Comparison of ENCODE assay signal across 7 mouse cellular contexts in genomic region chr7:120917279-120917591, GRCm38 (mm10). TPM values are rescaled to one million over a fixed set of nuclear protein-coding genes. Genes with fewer than 3 reads are reported as not detected.
DNase-seq lines count a peak whose midpoint lies in the region; ATAC-seq and TF ChIP-seq lines count a peak whose summit lies in the region.

No protein-coding gene starts in this region.

- TF ChIP-seq POLR2A in small intestine, adult 2 months (IDR thresholded peaks at IDR 0.05; ENCODE audit: low read depth, low read length), result no peak

- H3K4me2 ChIP-seq in lung, embryonic 16.5 days (ENCODE audit: low read depth, low read length), result peak overlapping the region; percentile 46
- H3K4me2 ChIP-seq in limb, embryonic 12.5 days, result peak overlapping the region; percentile 32; the same call in 1 of the 2 replicates

- no peaks in the 10 kb centered on the region for H3K27me3 ChIP-seq in lung, embryonic 16.5 days (ENCODE audit: control insufficient read depth, insufficient read depth, low read depth, low read length)
- no peaks in the 10 kb centered on the region for H3K27me3 ChIP-seq in forebrain, embryonic 10.5 days (ENCODE audit: poor library complexity, severe bottlenecking)
- no peaks in the 10 kb centered on the region for H3K27me3 ChIP-seq in limb, embryonic 12.5 days
- H3K27me3 ChIP-seq in small intestine, adult 2 months (ENCODE audit: control insufficient read depth, insufficient read depth, low read length), result no peaks in the 10 kb centered on the region

- peak overlapping the region; percentile 92 for H3K4me3 ChIP-seq in lung, embryonic 16.5 days (ENCODE audit: low read length)
- peak overlapping the region; percentile 98 for H3K4me3 ChIP-seq in forebrain, embryonic 10.5 days
- H3K4me3 ChIP-seq in limb, embryonic 12.5 days (replicated peaks), result peak overlapping the region; percentile 99
- H3K4me3 ChIP-seq in small intestine, adult 2 months (ENCODE audit: low read depth, low read length), result peak overlapping the region; percentile 91; the same call in 1 of the 2 replicates

- DNase-seq in lung, adult 18-20 months, result no peak
- no peak for DNase-seq in forebrain, embryonic 10.5 days (ENCODE audit: extremely low spot score, low spot score)
- DNase-seq in ovary, postnatal 10 days (ENCODE audit: low spot score), result no peak
- DNase-seq in left cerebral cortex, postnatal 25 days (ENCODE audit: low spot score in 2 of 2), result no peak

- intact Hi-C loops in left cerebral cortex, postnatal 25 days (cut with DNase I), result loop anchor here (1.0 to 10.0 kb wide), 4 partner anchors 74 to 280 kb away; partner anchors contain the start of genes Eef2k, Mosmo, Pdzd9 and Uqcrc2

- no peaks in the 10 kb centered on the region for H3K9me3 ChIP-seq in lung, embryonic 16.5 days (ENCODE audit: control insufficient read depth, low read length)
- no peaks in the 10 kb centered on the region for H3K9me3 ChIP-seq in forebrain, embryonic 10.5 days
- no peaks in the 10 kb centered on the region for H3K9me3 ChIP-seq in limb, embryonic 12.5 days

- WGBS in lung, embryonic 16.5 days, result 2% methylated on average over 12 of the region's 12 CpGs
- WGBS in forebrain, embryonic 10.5 days, result 11% methylated on average over 12 of the region's 12 CpGs
- WGBS in limb, embryonic 12.5 days, result 10% methylated on average over 12 of the region's 12 CpGs
- WGBS in small intestine, adult 2 months, result 3% methylated on average over 12 of the region's 12 CpGs

- H3K9ac ChIP-seq in lung, embryonic 16.5 days (ENCODE audit: low read length), result peak overlapping the region; percentile 11; the same call in 1 of the 2 replicates
- no peak overlapping the region for H3K9ac ChIP-seq in limb, embryonic 12.5 days (replicated peaks)

- no peak; the same call in 1 of the 2 replicates for ATAC-seq in lung, embryonic 16.5 days (ENCODE audit: low read depth)
- peak; percentile 81 for ATAC-seq in limb, embryonic 12.5 days (ENCODE audit: insufficient number of reproducible peaks, insufficient read depth, low FRiP score, low TSS enrichment, low read depth)

- no peak for TF ChIP-seq CTCF in small intestine, adult 2 months (IDR thresholded peaks at IDR 0.05; ENCODE audit: extremely low read depth, insufficient read length, insufficient replicate concordance, low read depth, low read length)

- H3K4me1 ChIP-seq in lung, embryonic 16.5 days (replicated peaks; ENCODE audit: control insufficient read depth, insufficient read depth, low read length), result peaks cover 12% of the 10 kb centered on the region
- H3K4me1 ChIP-seq in forebrain, embryonic 10.5 days, result peaks cover 30% of the 10 kb centered on the region
- H3K4me1 ChIP-seq in limb, embryonic 12.5 days (replicated peaks), result peaks cover 7% of the 10 kb centered on the region
- H3K4me1 ChIP-seq in small intestine, adult 2 months (ENCODE audit: control insufficient read depth, insufficient read depth, insufficient read length, low read length), result no peaks in the 10 kb centered on the region

- no peaks in the 10 kb centered on the region for H3K36me3 ChIP-seq in lung, embryonic 16.5 days (ENCODE audit: control insufficient read depth, insufficient read depth, low read length)
- peaks cover 9% of the 10 kb centered on the region; the same call in 1 of the 2 replicates for H3K36me3 ChIP-seq in forebrain, embryonic 10.5 days (replicated peaks)
- peaks cover 5% of the 10 kb centered on the region; the same call in 1 of the 2 replicates for H3K36me3 ChIP-seq in limb, embryonic 12.5 days
- no peaks in the 10 kb centered on the region for H3K36me3 ChIP-seq in small intestine, adult 2 months (ENCODE audit: control insufficient read depth, insufficient read depth, low read length)

- H3K27ac ChIP-seq in lung, embryonic 16.5 days (ENCODE audit: low read length), result no peak overlapping the region
- H3K27ac ChIP-seq in forebrain, embryonic 10.5 days, result peak overlapping the region; percentile 96
- H3K27ac ChIP-seq in limb, embryonic 12.5 days, result no peak overlapping the region
- H3K27ac ChIP-seq in small intestine, adult 2 months (ENCODE audit: insufficient read depth, low read depth, low read length), result no peak overlapping the region

RNA-seq across cellular contexts. Expression of gene Polr3e, which starts 0.3 kb away (rescaled TPM):
- 27.7 and 28.3 TPM in 2 replicates for polyA plus RNA-seq in lung, embryonic 16.5 days (2015; fragmentation: Nextera tagmentation; extraction: Ambion mirVana)
- 44.6 and 45.5 TPM in 2 replicates for polyA plus RNA-seq in forebrain, embryonic 10.5 days (2016; fragmentation: Nextera tagmentation; extraction: Ambion mirVana)
- 43.9 and 45.0 TPM in 2 replicates for polyA plus RNA-seq in limb, embryonic 12.5 days (2016; fragmentation: Nextera tagmentation; extraction: Ambion mirVana)
- 6.9 and 10.9 TPM in 2 replicates for polyA plus RNA-seq in small intestine, adult 2 months (2012; rRNA removed)
- total RNA-seq in left cerebral cortex, postnatal 25 days (2021), result 10 to 100 TPM; 25.2 TPM
